Mouse (Mus musculus) CH12.LX (cell line): ENCODE results near the gene Gm28539. TPM values are rescaled to one million over a fixed set of nuclear protein-coding genes. Genes with fewer than 3 reads are reported as not detected.

ENCODE experiments used
- DNase-seq: peaks from one replicate; pipeline ENCODE4 v3.0.0-alpha.2; 2013; ENCODE audit errors: extremely low read depth
- H3K27ac ChIP-seq: 2 replicates; pipeline ENCODE4 v1.5.1; 2012; ENCODE audit warnings: low read depth, mild to moderate bottlenecking, control low read depth, moderate library complexity; ENCODE audit not compliant: insufficient read depth
- H3K27me3 ChIP-seq: replicated peaks from 2 replicates; pipeline ENCODE3; 2012; ENCODE audit warnings: inconsistent platforms
- H3K36me3 ChIP-seq, 2 experiments: replicated peaks in 1 of 2; 2 replicates each; pipeline versions ENCODE3 to v1.6.1; 2012; ENCODE audit warnings: inconsistent platforms in 1 of 2, low read length in 1 of 2, mild to moderate bottlenecking in 1 of 2, mixed read lengths in 1 of 2, moderate library complexity in 1 of 2; ENCODE audit not compliant: control insufficient read depth in 1 of 2, insufficient read depth in 1 of 2
- H3K4me1 ChIP-seq, 2 experiments: 2 replicates each; pipeline ENCODE4 v1.6.1; 2012; ENCODE audit warnings: inconsistent platforms in 1 of 2, moderate library complexity in 1 of 2; ENCODE audit not compliant: insufficient read depth in 2 of 2, control insufficient read depth in 1 of 2
- H3K4me2 ChIP-seq: 2 replicates; pipeline ENCODE4 v1.6.1; 2012; ENCODE audit warnings: low read depth, mild to moderate bottlenecking, control low read depth; ENCODE audit not compliant: poor library complexity, insufficient read depth, severe bottlenecking
- H3K4me3 ChIP-seq, 3 experiments: fragments of 150-350 bp in 1 of 3; sonication (generic) in 1 of 3; replicated peaks in 1 of 3; 2 replicates each; pipeline versions ENCODE3 to v1.5.1; 2011 to 2012; ENCODE audit warnings: low read depth in 2 of 3, low read length in 2 of 3, mild to moderate bottlenecking in 2 of 3, moderate library complexity in 2 of 3, control low read depth in 1 of 3, improper control_type of control experiment in 1 of 3, inconsistent platforms in 1 of 3, mixed read lengths in 1 of 3; ENCODE audit not compliant: poor library complexity in 1 of 3
- H3K79me2 ChIP-seq: replicated peaks from 2 replicates; pipeline ENCODE4 v1.6.1; 2012; ENCODE audit warnings: mild to moderate bottlenecking, moderate library complexity; ENCODE audit not compliant: control insufficient read depth, poor library complexity, insufficient read depth, severe bottlenecking; ENCODE audit errors: extremely low read depth
- H3K9ac ChIP-seq: 2 replicates; pipeline ENCODE4 v1.6.1; 2012; ENCODE audit warnings: low read depth, mild to moderate bottlenecking, control low read depth, moderate library complexity; ENCODE audit not compliant: insufficient read depth
- H3K9me3 ChIP-seq: replicated peaks from 2 replicates; pipeline ENCODE3; 2012; ENCODE audit warnings: low read length, inconsistent platforms, mixed read lengths
- BHLHE40 ChIP-seq: IDR thresholded peaks from 2 replicates; pipeline ENCODE4 v1.6.1; 2011; ENCODE audit warnings: mild to moderate bottlenecking, low read depth, low read length, improper control_type of control experiment
- CHD1 ChIP-seq: IDR thresholded peaks from 2 replicates; pipeline ENCODE4 v1.6.1; 2012; ENCODE audit warnings: low read depth, low read length, improper control_type of control experiment, inconsistent platforms
- E2F4 ChIP-seq: IDR thresholded peaks from 2 replicates; pipeline ENCODE4 v1.6.1; 2011; ENCODE audit warnings: low read depth, low read length, improper control_type of control experiment; ENCODE audit not compliant: insufficient replicate concordance
- ETS1 ChIP-seq: conservative IDR thresholded peaks from 2 replicates; pipeline ENCODE4 v1.6.1; 2012; ENCODE audit warnings: low read depth, mild to moderate bottlenecking, inconsistent platforms, low read length, improper control_type of control experiment, moderate library complexity
- IRF4 ChIP-seq: IDR thresholded peaks from 2 replicates; pipeline ENCODE4 v1.6.1; 2014; ENCODE audit warnings: low read depth, mild to moderate bottlenecking, inconsistent platforms, low read length, improper control_type of control experiment
- JUND ChIP-seq: conservative IDR thresholded peaks from 2 replicates; pipeline ENCODE4 v1.6.1; 2011; ENCODE audit warnings: low read depth, low read length, improper control_type of control experiment
- KAT2A ChIP-seq: IDR thresholded peaks from 2 replicates; pipeline ENCODE4 v1.6.1; 2012; ENCODE audit warnings: low read length, improper control_type of control experiment, inconsistent platforms; ENCODE audit not compliant: insufficient replicate concordance
- MAX ChIP-seq: IDR thresholded peaks from 2 replicates; pipeline ENCODE4 v1.6.1; 2011; ENCODE audit warnings: low read length, improper control_type of control experiment
- MXI1 ChIP-seq: IDR thresholded peaks from 2 replicates; pipeline ENCODE4 v1.6.1; 2011; ENCODE audit warnings: mild to moderate bottlenecking, low read depth, low read length, improper control_type of control experiment
- MYC ChIP-seq: IDR thresholded peaks from 2 replicates; pipeline ENCODE4 v1.6.1; 2011; ENCODE audit warnings: low read depth, mild to moderate bottlenecking, improper control_type of control experiment, low read length
- NRF1 ChIP-seq: IDR thresholded peaks from 2 replicates; pipeline ENCODE4 v1.6.1; 2014; ENCODE audit warnings: low read depth, mild to moderate bottlenecking, inconsistent platforms, low read length, improper control_type of control experiment, moderate library complexity
- PAX5 ChIP-seq: IDR thresholded peaks from 2 replicates; pipeline ENCODE4 v1.6.1; 2012; ENCODE audit warnings: low read length, inconsistent platforms, mixed read lengths
- POLR2AphosphoS2 ChIP-seq: IDR thresholded peaks from 2 replicates; pipeline ENCODE4 v1.6.1; 2011; ENCODE audit warnings: low read depth, low read length, improper control_type of control experiment
- RCOR1 ChIP-seq: conservative IDR thresholded peaks from 2 replicates; pipeline ENCODE4 v1.6.1; 2012; ENCODE audit warnings: low read depth, mild to moderate bottlenecking, inconsistent platforms, low read length, improper control_type of control experiment
- SMC3 ChIP-seq: IDR thresholded peaks from 2 replicates; pipeline ENCODE4 v1.6.1; 2011; ENCODE audit warnings: low read depth, low read length, improper control_type of control experiment
- TCF12 ChIP-seq: IDR thresholded peaks from 2 replicates; pipeline ENCODE4 v1.6.1; 2014; ENCODE audit warnings: low read depth, mild to moderate bottlenecking, inconsistent platforms, low read length, improper control_type of control experiment
- UBTF ChIP-seq: IDR thresholded peaks from 2 replicates; pipeline ENCODE4 v1.6.1; 2012; ENCODE audit warnings: low read depth, mild to moderate bottlenecking, inconsistent platforms, low read length, improper control_type of control experiment, moderate library complexity
- USF1 ChIP-seq: IDR thresholded peaks from 2 replicates; pipeline ENCODE4 v1.6.1; 2014; ENCODE audit warnings: low read depth, mild to moderate bottlenecking, inconsistent platforms, low read length, improper control_type of control experiment
- dilution Hi-C: fragments of 300-500 bp; cut with MboI; formaldehyde crosslinking; loops from 2 replicates; pipeline ENCODE4 v1.14.3; 2020; ENCODE audit warnings: low sequenced_read_pairs; ENCODE audit not compliant: extremely low pct_unique_long_range_greater_than_20kb, extremely low pct_ligation_motif_present
- in situ Hi-C: fragments of 300-500 bp; cut with MboI; formaldehyde crosslinking; loops from 3 replicates; pipeline ENCODE4 v1.14.3; 2019; ENCODE audit warnings: low sequenced_read_pairs, low pct_ligation_motif_present, low pct_unique_long_range_greater_than_20kb, mixed read lengths
- polyA plus RNA-seq: library from polyadenylated mRNA; unstranded; fragments of >175 nt; gene quantifications from 2 replicates; pipeline ENCODE4 v1.2.1, GENCODE M21; 2012; ENCODE audit warnings: low read depth; ENCODE audit not compliant: insufficient read length
- total RNA-seq, 2 experiments: library from RNA; depleted of rRNA; stranded (reverse); fragments of 300-350 nt in 1 of 2; fragments of >200 nt in 1 of 2; gene quantifications; 2 replicates each; pipeline ENCODE4 v1.2.3; 2012 to 2014

Gene Gm28539
- total and polyA plus RNA-seq, 3 experiments, result 3.9 to 12.2 TPM; not detected in 1

DNA sequence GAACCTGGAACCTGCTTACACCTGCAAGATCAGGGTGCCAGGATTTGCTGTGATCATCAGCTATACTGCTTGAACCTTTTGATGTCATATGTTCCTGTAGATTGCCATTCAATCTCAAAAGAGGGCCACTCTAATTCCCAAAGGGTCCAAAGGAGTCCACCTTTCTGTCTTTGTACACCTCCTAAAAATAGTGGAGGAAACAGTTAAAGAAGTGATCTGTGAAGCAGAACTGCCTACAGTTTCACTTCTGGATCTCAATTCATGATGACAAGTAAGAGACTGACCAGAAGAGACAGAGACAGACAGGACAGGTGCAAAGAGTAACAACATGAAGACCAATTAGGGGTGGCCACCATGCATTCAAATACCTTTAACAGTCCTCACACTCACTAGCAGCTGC is 127.1 kb downstream of the Gm28539 start (continued):
- no peak for TF ChIP-seq CHD1
- no peak; the same call in 1 of the 2 replicates for TF ChIP-seq MAX
- TF ChIP-seq KAT2A, result 0 out of 2 replicates have a peak, but pooled peaks have one; percentile 36
- TF ChIP-seq UBTF, result no peak
- no peak for TF ChIP-seq MYC
- no peak for TF ChIP-seq USF1
- TF ChIP-seq RCOR1, result no peak
- no peak for TF ChIP-seq SMC3
- TF ChIP-seq E2F4, result no peak
- TF ChIP-seq ETS1, result peak; percentile 25; the same call in 1 of the 2 replicates
- peak; percentile 55; the same call in 1 of the 2 replicates for TF ChIP-seq IRF4
- TF ChIP-seq MXI1, result 0 out of 2 replicates have a peak, but pooled peaks have one; percentile 21
- no peak for TF ChIP-seq POLR2AphosphoS2
- no peak; the same call in 1 of the 2 replicates for TF ChIP-seq BHLHE40
- no peak for TF ChIP-seq JUND

GRCm38 (mm10) chr16:18969420-18970128 is 133.2 kb downstream of the Gm28539 start:
- Histone ChIP-seq H3K36me3 (peaks cover 49 to 90% of the 10 kb centered on the region in 2 experiments), H3K27me3 (no peaks in the 10 kb centered on the region), H3K4me3 (no peak overlapping the region), H3K4me2 (no peak overlapping the region), H3K27ac (no peak overlapping the region), H3K4me1 (peaks cover 0 to 11% of the 10 kb centered on the region in 2 experiments; a peak in 2 of 4 replicates)
- in situ Hi-C loops, result loop anchor here (25.0 kb wide), 1 partner anchor 418 kb away; no protein-coding TSS in a partner anchor
- no peak for DNase-seq
- TF ChIP-seq TCF12 (no peak), MXI1 (no peak), MAX (no peak), NRF1 (no peak), E2F4 (no peak), PAX5 (no peak)
- TF ChIP-seq, all 38 proteins: peak for 0
- Histone ChIP-seq H3K79me2 (no peaks in the 10 kb centered on the region; the same call in 1 of the 2 replicates), H3K9me3 (peaks cover 14% of the 10 kb centered on the region), H3K9ac (no peak overlapping the region)
- dilution Hi-C loops, result no loop called here
